Mouse (Mus musculus) stomach, embryonic 16.5 days (tissue): ENCODE data around the gene Golga1. TPM values are rescaled to one million over a fixed set of nuclear protein-coding genes. Genes with fewer than 3 reads are reported as not detected.
A peak's percentile ranks its signal among the peaks of the same experiment; 100 is the strongest.
"Not testable (repeated sequence)": the region's sequence is repeated elsewhere in the genome, so short reads cannot be mapped to it uniquely, and the experiment has no call there.

Experiments
- ATAC-seq: fragments of 200-750 bp; cut with Nextera tagmentation; 2 replicates; pipeline ENCODE4 v1.8.0; 2017; ENCODE audit warnings: moderate number of reproducible peaks, moderate TSS enrichment; ENCODE audit not compliant: insufficient read depth, low FRiP score
- H3K27ac ChIP-seq: fragments of 300-500 bp; sonication (generic); 2 replicates; pipeline ENCODE4 v1.5.1; 2014; ENCODE audit warnings: low read length
- H3K27me3 ChIP-seq: fragments of 300-500 bp; sonication (generic); 2 replicates; pipeline ENCODE4 v1.6.1; 2014; ENCODE audit warnings: low read length, control low read depth, mixed read lengths; ENCODE audit not compliant: control insufficient read depth, insufficient read depth
- H3K36me3 ChIP-seq: fragments of 300-500 bp; sonication (generic); 2 replicates; pipeline ENCODE4 v1.6.1; 2014; ENCODE audit warnings: low read length; ENCODE audit not compliant: control insufficient read depth, insufficient read depth
- H3K4me1 ChIP-seq: fragments of 300-500 bp; sonication (generic); 2 replicates; pipeline ENCODE4 v1.6.1; 2014; ENCODE audit warnings: low read length, control low read depth, mixed read lengths; ENCODE audit not compliant: control insufficient read depth, insufficient read depth
- H3K4me2 ChIP-seq: fragments of 300-500 bp; sonication (generic); 2 replicates; pipeline ENCODE4 v1.6.1; 2014; ENCODE audit warnings: low read depth, low read length, mixed read lengths
- H3K4me3 ChIP-seq: fragments of 300-500 bp; sonication (generic); replicated peaks from 2 replicates; pipeline ENCODE4 v1.5.1; 2014; ENCODE audit warnings: mild to moderate bottlenecking, low read length
- H3K9ac ChIP-seq: fragments of 300-500 bp; sonication (generic); 2 replicates; pipeline ENCODE4 v1.6.1; 2014; ENCODE audit warnings: low read length
- H3K9me3 ChIP-seq: fragments of 300-500 bp; sonication (generic); replicated peaks from 2 replicates; pipeline ENCODE4 v1.6.1; 2016; ENCODE audit warnings: low read length, control low read depth; ENCODE audit not compliant: control insufficient read depth
- WGBS: fragments of 180-500 bp; shearing (Covaris S2); extraction: QIAGEN DNeasy Blood & Tissue Kit; methylation state at CpG from one replicate; pipeline ENCODE4 v1.1.7; 2014; 5-methylcytosine and 5-hydroxymethylcytosine counted together
- polyA plus RNA-seq: library from polyadenylated mRNA; unstranded; fragments of >200 nt; fragmentation: Nextera tagmentation; extraction: Ambion mirVana; gene quantifications from 2 replicates; pipeline ENCODE4 v1.2.1, GENCODE M21; 2015

The Golga1 gene
- polyA plus RNA-seq, 1 experiment from 2014 or later, result 31.2 TPM

GRCm38 (mm10) chr2:39010144-39010543 lies 55.2 kb downstream of the Golga1 start:
- 93% methylated on average over 4 of the region's 5 CpGs for WGBS

GRCm38 (mm10) chr2:39008954-39009365 lies 56.4 kb downstream of the Golga1 start:
- Histone ChIP-seq H3K36me3 (no peaks in the 10 kb centered on the region), H3K9ac (peak overlapping the region; percentile 94), H3K27ac (peak overlapping the region; percentile 85), H3K4me2 (peak overlapping the region; percentile 91), H3K4me3 (peak overlapping the region; percentile 71), H3K27me3 (no peaks in the 10 kb centered on the region), H3K9me3 (no peaks in the 10 kb centered on the region), H3K4me1 (peaks cover 30% of the 10 kb centered on the region)
- WGBS, result 6% methylated on average over 3 of the region's 3 CpGs
- no peak for ATAC-seq

More at GRCm38 (mm10) chr2:39010144-39010543, 55.2 kb downstream of the Golga1 start:
- not testable (repeated sequence) for H3K27ac ChIP-seq, H3K4me3 ChIP-seq, H3K36me3 ChIP-seq, H3K27me3 ChIP-seq, H3K9ac ChIP-seq, H3K4me2 ChIP-seq, H3K9me3 ChIP-seq, ATAC-seq
- peaks cover 27% of the 10 kb centered on the region for H3K4me1 ChIP-seq

- peak overlapping the region; percentile 85 for H3K27ac ChIP-seq
- H3K4me3 ChIP-seq, result peak overlapping the region; percentile 71
- H3K36me3 ChIP-seq, result 0 out of 2 replicates have a peak, but pooled peaks cover 2% of the 10 kb centered on the region
- H3K4me2 ChIP-seq, result peak overlapping the region; percentile 91
- H3K27me3 ChIP-seq, result no peaks in the 10 kb centered on the region
- WGBS, result 1% methylated on average over 18 of the region's 25 CpGs
- H3K9me3 ChIP-seq, result no peaks in the 10 kb centered on the region
- peak; percentile 39 for ATAC-seq
- peak overlapping the region; percentile 94 for H3K9ac ChIP-seq
- H3K4me1 ChIP-seq, result peaks cover 36% of the 10 kb centered on the region
These were observed 56.9 kb downstream of the Golga1 start for GRCm38 (mm10) chr2:39008350-39008851.

GRCm38 (mm10) chr2:39007865-39008264 lies 57.5 kb downstream of the Golga1 start:
- Histone ChIP-seq H3K9me3 (no peaks in the 10 kb centered on the region), H3K27ac (peak overlapping the region; percentile 85), H3K4me3 (peak overlapping the region; percentile 71), H3K36me3 (peaks cover 6% of the 10 kb centered on the region; the same call in 1 of the 2 replicates), H3K4me2 (peak overlapping the region; percentile 91), H3K9ac (peak overlapping the region; percentile 94), H3K27me3 (no peaks in the 10 kb centered on the region), H3K4me1 (peaks cover 41% of the 10 kb centered on the region)
- WGBS, result under 1% methylated on average over 43 of the region's 44 CpGs
- peak; percentile 91 for ATAC-seq

GRCm38 (mm10) chr2:39006149-39006730 lies 59.1 kb downstream of the Golga1 start:
- Histone ChIP-seq H3K4me3 (peak overlapping the region; percentile 84), H3K27ac (no peak overlapping the region), H3K9me3 (no peaks in the 10 kb centered on the region), H3K4me2 (peak overlapping the region; percentile 60), H3K4me1 (peaks cover 42% of the 10 kb centered on the region), H3K9ac (0 out of 2 replicates have a peak overlapping the region, but pooled peaks have one; percentile 42), H3K27me3 (no peaks in the 10 kb centered on the region), H3K36me3 (peaks cover 13% of the 10 kb centered on the region; the same call in 1 of the 2 replicates)
- ATAC-seq, result no peak
- 82% methylated on average over 14 of the region's 14 CpGs for WGBS

GRCm38 (mm10) chr2:39005574-39006079 lies 59.7 kb downstream of the Golga1 start, which contains the start of gene Rpl35:
Gene Rpl35, minus strand, starts transcription at chr2:39005624.
- no peaks in the 10 kb centered on the region for H3K27me3 ChIP-seq
- H3K4me3 ChIP-seq, result peak within 1 kb of the TSS; percentile 84
- WGBS, result 11% methylated on average over 15 of the region's 15 CpGs
- no peak for ATAC-seq
- peaks cover 19% of the 10 kb centered on the region; the same call in 1 of the 2 replicates for H3K36me3 ChIP-seq
- H3K4me1 ChIP-seq, result peaks cover 38% of the 10 kb centered on the region
- H3K4me2 ChIP-seq, result peak within 1 kb of the TSS; percentile 96
- H3K27ac ChIP-seq, result peak within 1 kb of the TSS; percentile 74
- no peaks in the 10 kb centered on the region for H3K9me3 ChIP-seq
- peak within 1 kb of the TSS; percentile 85 for H3K9ac ChIP-seq

GRCm38 (mm10) chr2:39004880-39005435 lies 60.4 kb downstream of the Golga1 start, which contains the start of gene Arpc5l:
Gene Arpc5l, plus strand, starts transcription at chr2:39005348.
- H3K36me3 ChIP-seq, result peaks cover 24% of the 10 kb centered on the region
- H3K4me2 ChIP-seq, result peak within 1 kb of the TSS; percentile 96
- H3K4me3 ChIP-seq, result peak within 1 kb of the TSS; percentile 84
- peak within 1 kb of the TSS; percentile 74 for H3K27ac ChIP-seq
- WGBS, result under 1% methylated on average over 58 of the region's 58 CpGs
- H3K27me3 ChIP-seq, result no peaks in the 10 kb centered on the region
- peak within 1 kb of the TSS; percentile 85 for H3K9ac ChIP-seq
- no peaks in the 10 kb centered on the region for H3K9me3 ChIP-seq
- ATAC-seq, result peak; percentile 87
- H3K4me1 ChIP-seq, result peaks cover 33% of the 10 kb centered on the region

- ATAC-seq, result no peak
- Histone ChIP-seq H3K9ac (peak overlapping the region; percentile 85), H3K36me3 (peaks cover 24% of the 10 kb centered on the region), H3K4me3 (peak overlapping the region; percentile 84), H3K9me3 (no peaks in the 10 kb centered on the region), H3K4me1 (peaks cover 29% of the 10 kb centered on the region), H3K4me2 (peak overlapping the region; percentile 96), H3K27me3 (no peaks in the 10 kb centered on the region), H3K27ac (peak overlapping the region; percentile 74)
- under 1% methylated on average over 11 of the region's 11 CpGs for WGBS
These were observed 61.0 kb downstream of the Golga1 start for GRCm38 (mm10) chr2:39004372-39004771.

GRCm38 (mm10) chr2:39003512-39003911 lies 61.8 kb downstream of the Golga1 start:
- Histone ChIP-seq H3K9me3 (no peaks in the 10 kb centered on the region), H3K4me3 (peak overlapping the region; percentile 84), H3K9ac (peak overlapping the region; percentile 85), H3K4me1 (peaks cover 25% of the 10 kb centered on the region), H3K27me3 (no peaks in the 10 kb centered on the region), H3K36me3 (peaks cover 24% of the 10 kb centered on the region), H3K4me2 (peak overlapping the region; percentile 96), H3K27ac (no peak overlapping the region)
- 63% methylated on average over 5 of the region's 5 CpGs for WGBS
- ATAC-seq, result no peak
